Mouse (Mus musculus) C2C12 (cell line): ENCODE data around the gene Gm20388.

Source experiments
- CEBPB ChIP-seq: IDR thresholded peaks from one replicate; pipeline ENCODE4 v1.6.1; 2011; ENCODE audit warnings: low read depth, mild to moderate bottlenecking, control low read depth, moderate library complexity
- CTCF ChIP-seq: IDR thresholded peaks from one replicate; pipeline ENCODE4 v1.5.1; 2011; ENCODE audit not compliant: control insufficient read depth, insufficient read depth, insufficient read length
- MAX ChIP-seq: IDR thresholded peaks from one replicate; pipeline ENCODE4 v1.6.1; 2011; ENCODE audit warnings: mild to moderate bottlenecking, control low read depth
- MYOD1 ChIP-seq: IDR thresholded peaks from one replicate; pipeline ENCODE4 v1.6.1; 2011; ENCODE audit warnings: low read depth; ENCODE audit not compliant: control insufficient read depth, insufficient read length
- MYOG ChIP-seq: IDR thresholded peaks from one replicate; pipeline ENCODE4 v1.6.1; 2011; ENCODE audit not compliant: control insufficient read depth, insufficient read length; ENCODE audit errors: extremely low read depth
- USF1 ChIP-seq: IDR thresholded peaks from one replicate; pipeline ENCODE4 v1.6.1; 2011; ENCODE audit warnings: low read depth, mild to moderate bottlenecking, control low read depth, moderate library complexity

DNA sequence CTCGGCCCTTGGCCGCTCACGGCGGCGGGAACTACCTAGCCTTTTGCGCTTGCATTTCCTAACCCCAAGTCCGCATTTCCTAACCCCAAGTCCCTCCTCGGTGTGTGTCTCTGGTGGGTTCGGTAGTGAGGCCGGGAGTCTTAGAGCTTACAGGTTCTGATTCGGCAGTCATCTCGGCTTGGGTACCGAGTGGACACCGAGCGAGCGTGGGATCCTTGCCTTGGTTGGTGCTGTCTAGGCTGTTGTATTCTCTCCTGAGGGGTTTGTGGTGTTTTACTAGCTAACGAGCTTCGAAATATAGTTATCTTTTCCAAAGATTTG lies 4321.6 kb downstream of the Gm20388 start:
- TF ChIP-seq MYOG (no peak), USF1 (no peak), CTCF (no peak), MAX (no peak), MYOD1 (no peak), CEBPB (no peak)
